Mouse (Mus musculus) thymus, postnatal 0 days (tissue): ENCODE measurements at regions not wholly inside any gene's neighbourhood (a gene's known extent, or its start where the extent isn't known, plus 50 kb on each side); places are given as distances from the start of the nearest gene placed in this dataset.

Experiments used
- DNase-seq: peaks from one replicate; pipeline ENCODE4 v3.0.0-alpha.2; 2015; ENCODE audit warnings: low spot score

GRCm38 (mm10) chr4:56161257-56161594, 578.6 kb upstream of the Gm26657 start:
- no peak for DNase-seq

- DNase-seq, result no peak
Observed at GRCm38 (mm10) chr4:56160551-56161256, 579.2 kb upstream of the Gm26657 start.

GRCm38 (mm10) chr4:56157521-56158065, 582.3 kb upstream of the Gm26657 start:
- DNase-seq, result no peak

GRCm38 (mm10) chr4:56150716-56151115, 589.2 kb upstream of the Gm26657 start:
- no peak for DNase-seq

- DNase-seq, result no peak
Observed at GRCm38 (mm10) chr4:56143827-56144226, 596.0 kb upstream of the Gm26657 start.

GRCm38 (mm10) chr4:56136837-56137236, 603.0 kb upstream of the Gm26657 start:
- DNase-seq, result no peak

GRCm38 (mm10) chr4:56134350-56134749, 602.1 kb upstream of the Klf4 start:
- no peak for DNase-seq

- no peak for DNase-seq
Observed at GRCm38 (mm10) chr4:56127730-56128482, 595.6 kb upstream of the Klf4 start.

GRCm38 (mm10) chr4:56124515-56124914, 592.2 kb upstream of the Klf4 start:
- no peak for DNase-seq

- DNase-seq, result no peak
Observed at GRCm38 (mm10) chr4:56122198-56122597, 589.9 kb upstream of the Klf4 start.

- DNase-seq, result no peak
Observed at GRCm38 (mm10) chr4:56121664-56122063, 589.4 kb upstream of the Klf4 start.

- DNase-seq, result no peak
Observed at GRCm38 (mm10) chr4:56120357-56120756, 588.1 kb upstream of the Klf4 start.

- peak; percentile 31 for DNase-seq
Observed at GRCm38 (mm10) chr4:56113701-56114196, 581.5 kb upstream of the Klf4 start.

GRCm38 (mm10) chr4:56112931-56113700, 580.9 kb upstream of the Klf4 start:
- no peak for DNase-seq

- no peak for DNase-seq
Observed at GRCm38 (mm10) chr4:56106962-56107361, 574.7 kb upstream of the Klf4 start.

GRCm38 (mm10) chr4:56102314-56102713, 570.0 kb upstream of the Klf4 start:
- DNase-seq, result no peak

- DNase-seq, result no peak
Observed at GRCm38 (mm10) chr4:56090796-56091195, 558.5 kb upstream of the Klf4 start.

GRCm38 (mm10) chr4:56088701-56089100, 556.4 kb upstream of the Klf4 start:
- DNase-seq, result no peak

GRCm38 (mm10) chr4:56086306-56086705, 554.0 kb upstream of the Klf4 start:
- no peak for DNase-seq

- DNase-seq, result no peak
Observed at GRCm38 (mm10) chr4:56084205-56084604, 551.9 kb upstream of the Klf4 start.

GRCm38 (mm10) chr4:56082411-56082810, 550.1 kb upstream of the Klf4 start:
- DNase-seq, result no peak

- DNase-seq, result no peak
Observed at GRCm38 (mm10) chr4:56080960-56081359, 548.7 kb upstream of the Klf4 start.
